Mouse (Mus musculus): Measurements from ENCODE around the gene Gm20388.

Gm20388 gene

GRCm38 (mm10) chr8:120777184-120777583, 866.5 kb downstream of the Gm20388 start:
- DNase-seq = no peak

GRCm38 (mm10) chr8:120777732-120778131, 867.1 kb downstream of the Gm20388 start:
- DNase-seq = no peak

- no peak for DNase-seq
Measured at GRCm38 (mm10) chr8:120779106-120779505, 868.5 kb downstream of the Gm20388 start.

- DNase-seq = no peak
Measured at GRCm38 (mm10) chr8:120783781-120784180, 873.1 kb downstream of the Gm20388 start.

GRCm38 (mm10) chr8:120786753-120787152, 876.1 kb downstream of the Gm20388 start:
- DNase-seq = no peak

- DNase-seq = no peak
Measured at GRCm38 (mm10) chr8:120787631-120788030, 877.0 kb downstream of the Gm20388 start.

GRCm38 (mm10) chr8:120792710-120793109, 882.1 kb downstream of the Gm20388 start:
- DNase-seq = no peak

- DNase-seq = peak; percentile 71 to 86
Measured at GRCm38 (mm10) chr8:120795944-120796635, 885.4 kb downstream of the Gm20388 start.

- no peak for DNase-seq
Measured at GRCm38 (mm10) chr8:120797019-120797727, 886.5 kb downstream of the Gm20388 start.

GRCm38 (mm10) chr8:120800308-120800865, 889.7 kb downstream of the Gm20388 start:
- peak in 1 of 2 experiments; percentile 67 for DNase-seq

- DNase-seq = peak; percentile 63 to 79
Measured at GRCm38 (mm10) chr8:120803661-120804375, 893.2 kb downstream of the Gm20388 start.

- DNase-seq = no peak
Measured at GRCm38 (mm10) chr8:120804741-120805140, 894.1 kb downstream of the Gm20388 start.

GRCm38 (mm10) chr8:120806780-120807264, 896.2 kb downstream of the Gm20388 start:
- DNase-seq = no peak

- peak; percentile 39 to 42 for DNase-seq
Measured at GRCm38 (mm10) chr8:120807719-120808118, 897.1 kb downstream of the Gm20388 start.

- DNase-seq = no peak
Measured at GRCm38 (mm10) chr8:120809050-120809449, 898.4 kb downstream of the Gm20388 start.

- DNase-seq = no peak
Measured at GRCm38 (mm10) chr8:120811953-120812352, 901.3 kb downstream of the Gm20388 start.

- DNase-seq = no peak
Measured at GRCm38 (mm10) chr8:120813028-120813427, 902.4 kb downstream of the Gm20388 start.

GRCm38 (mm10) chr8:120813839-120814238, 903.2 kb downstream of the Gm20388 start:
- DNase-seq = no peak

GRCm38 (mm10) chr8:120816371-120816770, 905.7 kb downstream of the Gm20388 start:
- DNase-seq = no peak

GRCm38 (mm10) chr8:120819906-120820305, 909.3 kb downstream of the Gm20388 start:
- DNase-seq = no peak

GRCm38 (mm10) chr8:120821399-120822170, 910.9 kb downstream of the Gm20388 start:
- peak in 1 of 2 experiments; percentile 44 for DNase-seq

GRCm38 (mm10) chr8:120823331-120823730, 912.7 kb downstream of the Gm20388 start:
- no peak for DNase-seq

All from kidney, adult 8-10 months (tissue).